Mouse (Mus musculus) testis, adult 2 months (tissue): ENCODE data around the gene Bcl9l.

Source experiments
- CTCF ChIP-seq: fragments of 200-500 bp; IDR thresholded peaks from 2 replicates; pipeline ENCODE4 v1.5.1; 2012; ENCODE audit warnings: low read depth, mild to moderate bottlenecking, inconsistent platforms, low read length, moderate library complexity; ENCODE audit not compliant: control insufficient read depth, insufficient read depth, insufficient replicate concordance
- POLR2A ChIP-seq: fragments of 200-500 bp; IDR thresholded peaks from 2 replicates; pipeline ENCODE4 v1.6.1; 2012; ENCODE audit warnings: low read depth, mild to moderate bottlenecking, inconsistent platforms, low read length, moderate library complexity; ENCODE audit not compliant: control insufficient read depth

GRCm38 (mm10) chr9:44482112-44482511 lies 513 bp upstream of the Bcl9l start:
- no peak for TF ChIP-seq CTCF
- TF ChIP-seq POLR2A = no peak
